Mouse (Mus musculus) midbrain, embryonic 11.5 days (tissue): Measurements from ENCODE around the gene Atp13a3. TPM values are rescaled to one million over a fixed set of nuclear protein-coding genes. Genes with fewer than 3 reads are reported as not detected.
"Not testable (repeated sequence)": the region's sequence is repeated elsewhere in the genome, so short reads cannot be mapped to it uniquely, and the experiment has no call there.

ENCODE experiments used
- ATAC-seq: fragments of 200-750 bp; cut with Nextera tagmentation; 2 replicates; pipeline ENCODE4 v1.8.0; 2017; ENCODE audit warnings: moderate TSS enrichment, moderate library complexity; ENCODE audit not compliant: low FRiP score
- DNase-seq: peaks from one replicate; pipeline ENCODE4 v3.0.0; 2015; ENCODE audit warnings: low spot score; ENCODE audit errors: missing footprints
- H3K27ac ChIP-seq: fragments of 300-500 bp; sonication (generic); 2 replicates; pipeline ENCODE4 v1.5.1; 2014; ENCODE audit warnings: low read depth, low read length
- H3K27me3 ChIP-seq: fragments of 300-500 bp; sonication (generic); 2 replicates; pipeline ENCODE4 v1.6.1; 2014; ENCODE audit warnings: mild to moderate bottlenecking, low read length, moderate library complexity, mixed read lengths; ENCODE audit not compliant: control insufficient read depth, insufficient read depth
- H3K36me3 ChIP-seq: fragments of 300-500 bp; sonication (generic); 2 replicates; pipeline ENCODE4 v1.6.1; 2014; ENCODE audit warnings: mild to moderate bottlenecking, low read length, moderate library complexity, mixed read lengths; ENCODE audit not compliant: control insufficient read depth, insufficient read depth
- H3K4me1 ChIP-seq: fragments of 300-500 bp; sonication (generic); 2 replicates; pipeline ENCODE4 v1.6.1; 2014; ENCODE audit warnings: low read length; ENCODE audit not compliant: control insufficient read depth, insufficient read depth
- H3K4me2 ChIP-seq: fragments of 300-500 bp; sonication (generic); 2 replicates; pipeline ENCODE4 v1.6.1; 2014; ENCODE audit warnings: mild to moderate bottlenecking, moderate library complexity
- H3K4me3 ChIP-seq: fragments of 300-500 bp; sonication (generic); 2 replicates; pipeline ENCODE4 v1.5.1; 2014; ENCODE audit warnings: low read depth, low read length
- H3K9ac ChIP-seq: fragments of 300-500 bp; sonication (generic); 2 replicates; pipeline ENCODE4 v1.6.1; 2014; ENCODE audit warnings: low read length
- H3K9me3 ChIP-seq: fragments of 300-500 bp; sonication (generic); 2 replicates; pipeline ENCODE4 v1.6.1; 2016; ENCODE audit warnings: low read length; ENCODE audit not compliant: control insufficient read depth
- WGBS: fragments of 180-500 bp; shearing (Covaris S2); extraction: QIAGEN DNeasy Blood & Tissue Kit; methylation state at CpG from one replicate; pipeline ENCODE4 v1.1.7; 2014; 5-methylcytosine and 5-hydroxymethylcytosine counted together
- polyA plus RNA-seq: library from polyadenylated mRNA; unstranded; fragments of >200 nt; fragmentation: Nextera tagmentation; extraction: Ambion mirVana; gene quantifications from 2 replicates; pipeline ENCODE4 v1.2.1, GENCODE M21; 2014

Atp13a3 gene
- polyA plus RNA-seq, 1 experiment from 2014 or later = 11.0 TPM

GRCm38 (mm10) chr16:30353489-30353888 is 52.3 kb downstream of the Atp13a3 start:
- not testable (repeated sequence) for DNase-seq, H3K27ac ChIP-seq, H3K27me3 ChIP-seq, H3K9me3 ChIP-seq, ATAC-seq, H3K9ac ChIP-seq, H3K4me3 ChIP-seq, H3K36me3 ChIP-seq, H3K4me2 ChIP-seq, H3K4me1 ChIP-seq
- WGBS = 95% methylated on average over 11 of the region's 11 CpGs

GRCm38 (mm10) chr16:30314236-30314635 is 91.5 kb downstream of the Atp13a3 start:
- no peaks in the 10 kb centered on the region for H3K36me3 ChIP-seq
- DNase-seq (peak; percentile 88), ATAC-seq (no peak)
- peaks cover 26% of the 10 kb centered on the region for H3K27me3 ChIP-seq
- no peaks in the 10 kb centered on the region for H3K9me3 ChIP-seq
- no peak overlapping the region for H3K4me2 ChIP-seq
- no peak overlapping the region for H3K4me3 ChIP-seq
- H3K27ac ChIP-seq = no peak overlapping the region
- peaks cover 5% of the 10 kb centered on the region for H3K4me1 ChIP-seq
- H3K9ac ChIP-seq = no peak overlapping the region

GRCm38 (mm10) chr16:30310647-30311046 is 95.1 kb downstream of the Atp13a3 start, which contains the start of gene Gp5:
Gp5 (minus strand) TSS chr16:30310779.
- H3K27ac ChIP-seq = no peak within 1 kb of the TSS
- no peak for DNase-seq
- no peaks in the 10 kb centered on the region for H3K9me3 ChIP-seq
- H3K4me2 ChIP-seq = peak within 1 kb of the TSS; percentile 97
- ATAC-seq = no peak
- H3K4me3 ChIP-seq = peak within 1 kb of the TSS; percentile 55; the same call in 1 of the 2 replicates
- no peak within 1 kb of the TSS for H3K9ac ChIP-seq
- no peaks in the 10 kb centered on the region for H3K36me3 ChIP-seq
- H3K4me1 ChIP-seq = peaks cover 16% of the 10 kb centered on the region
- peaks cover 56% of the 10 kb centered on the region for H3K27me3 ChIP-seq

- H3K27me3 ChIP-seq = peaks cover 56% of the 10 kb centered on the region
- H3K27ac ChIP-seq = no peak overlapping the region
- WGBS = 56% methylated on average over 8 of the region's 8 CpGs
- no peaks in the 10 kb centered on the region for H3K9me3 ChIP-seq
- H3K4me3 ChIP-seq = no peak overlapping the region
- H3K4me1 ChIP-seq = peaks cover 16% of the 10 kb centered on the region
- peak; percentile 94 for DNase-seq
- H3K4me2 ChIP-seq = no peak overlapping the region
- ATAC-seq = no peak
- H3K9ac ChIP-seq = no peak overlapping the region
- H3K36me3 ChIP-seq = no peaks in the 10 kb centered on the region
These were observed 95.6 kb downstream of the Atp13a3 start for GRCm38 (mm10) chr16:30310171-30310515.

GRCm38 (mm10) chr16:30309395-30310170 is 96.2 kb downstream of the Atp13a3 start:
- Histone ChIP-seq H3K36me3 (no peaks in the 10 kb centered on the region), H3K4me1 (peaks cover 16% of the 10 kb centered on the region), H3K27ac (no peak overlapping the region), H3K9me3 (no peaks in the 10 kb centered on the region), H3K4me3 (peak overlapping the region; percentile 55), H3K27me3 (peaks cover 56% of the 10 kb centered on the region), H3K4me2 (peak overlapping the region; percentile 97), H3K9ac (no peak overlapping the region)
- ATAC-seq (no peak), DNase-seq (no peak)
- WGBS = 4% methylated on average over 34 of the region's 34 CpGs

GRCm38 (mm10) chr16:30308616-30309394 is 97.0 kb downstream of the Atp13a3 start:
- Histone ChIP-seq H3K4me2 (peak overlapping the region; percentile 97), H3K27ac (no peak overlapping the region), H3K36me3 (no peaks in the 10 kb centered on the region), H3K9me3 (no peaks in the 10 kb centered on the region), H3K9ac (peak overlapping the region; percentile 53), H3K27me3 (peaks cover 56% of the 10 kb centered on the region), H3K4me3 (peak overlapping the region; percentile 55), H3K4me1 (peaks cover 16% of the 10 kb centered on the region)
- ATAC-seq (peak; percentile 65), DNase-seq (peak; percentile 97)
- WGBS = 2% methylated on average over 66 of the region's 72 CpGs

- WGBS = 13% methylated on average over 29 of the region's 29 CpGs
- Histone ChIP-seq H3K9ac (peak overlapping the region; percentile 53), H3K4me1 (peaks cover 16% of the 10 kb centered on the region), H3K27me3 (peaks cover 56% of the 10 kb centered on the region), H3K27ac (no peak overlapping the region), H3K36me3 (no peaks in the 10 kb centered on the region), H3K9me3 (no peaks in the 10 kb centered on the region), H3K4me2 (peak overlapping the region; percentile 97), H3K4me3 (peak overlapping the region; percentile 55)
- ATAC-seq (peak; percentile 11; the same call in 1 of the 2 replicates), DNase-seq (peak; percentile 92)
These were observed 97.7 kb downstream of the Atp13a3 start for GRCm38 (mm10) chr16:30307961-30308615.

- no peak overlapping the region for H3K4me2 ChIP-seq
- WGBS = 52% methylated on average over 12 of the region's 12 CpGs
These were observed 98.5 kb downstream of the Atp13a3 start for GRCm38 (mm10) chr16:30307306-30307705.

GRCm38 (mm10) chr16:30306102-30306501 is 99.7 kb downstream of the Atp13a3 start:
- no peak for DNase-seq
- no peaks in the 10 kb centered on the region for H3K36me3 ChIP-seq
- no peak overlapping the region for H3K4me3 ChIP-seq
- H3K9me3 ChIP-seq = no peaks in the 10 kb centered on the region
- WGBS = 89% methylated on average over 4 of the region's 4 CpGs
- H3K27ac ChIP-seq = no peak overlapping the region
- H3K4me2 ChIP-seq = no peak overlapping the region
- H3K9ac ChIP-seq = no peak overlapping the region
- peaks cover 48% of the 10 kb centered on the region for H3K27me3 ChIP-seq
- no peak for ATAC-seq
- peaks cover 16% of the 10 kb centered on the region for H3K4me1 ChIP-seq

More at GRCm38 (mm10) chr16:30307306-30307705, 98.5 kb downstream of the Atp13a3 start:
- H3K4me1 ChIP-seq = peaks cover 16% of the 10 kb centered on the region
- H3K9me3 ChIP-seq = no peaks in the 10 kb centered on the region
- peaks cover 56% of the 10 kb centered on the region for H3K27me3 ChIP-seq
- no peak for ATAC-seq
- H3K9ac ChIP-seq = no peak overlapping the region
- H3K36me3 ChIP-seq = no peaks in the 10 kb centered on the region
- no peak overlapping the region for H3K27ac ChIP-seq
- DNase-seq = no peak
- no peak overlapping the region for H3K4me3 ChIP-seq
